Mouse (Mus musculus): Measurements from ENCODE around the gene Abt1. TPM values are rescaled to one million over a fixed set of nuclear protein-coding genes. Genes with fewer than 3 reads are reported as not detected.

Abt1 gene
- total RNA-seq, 2 experiments from 2014 or later, result 9.0 to 9.5 TPM

Other genes starting within 250 kb of the Abt1 start
- not detected for gene Vmn1r220, start 235.9 kb downstream of the Abt1 start, total RNA-seq (2021)
- gene Vmn1r221, start 209.7 kb downstream of the Abt1 start, total RNA-seq (2021), result not detected
- gene Vmn1r222, start 187.9 kb downstream of the Abt1 start, total RNA-seq (2021), result not detected
- not detected for gene Vmn1r223, start 176.7 kb downstream of the Abt1 start, total RNA-seq (2021)
- gene Zfp322a, start 54.7 kb downstream of the Abt1 start, total RNA-seq (2021), result 10 to 100 TPM; 29.5 to 31.7 TPM
- not detected for gene Btn1a1, start 42.0 kb upstream of the Abt1 start, total RNA-seq (2021)
- 1 to 10 TPM; 1.3 to 1.9 TPM for gene Btn2a2, start 65.0 kb upstream of the Abt1 start, total RNA-seq (2021)
- 100 to 1,000 TPM; 329 to 333 TPM for gene Hist1h4h, start 107.2 kb upstream of the Abt1 start, total RNA-seq (2021)
- 1 to 10 TPM; 1.5 to 3.4 TPM for gene Hist1h2af, start 110.0 kb upstream of the Abt1 start, total RNA-seq (2021)
- gene Hist1h3g, start 111.6 kb upstream of the Abt1 start, total RNA-seq (2021), result 1 to 10 TPM; 3.1 to 3.5 TPM
- under 1 TPM; 0.54 to 0.67 TPM for gene Hist1h2bh, start 119.5 kb upstream of the Abt1 start, total RNA-seq (2021)
- 10 to 100 TPM; 16.3 to 17.0 TPM for gene Hist1h3f, start 120.2 kb upstream of the Abt1 start, total RNA-seq (2021)
- gene Hist1h4f, start 127.8 kb upstream of the Abt1 start, total RNA-seq (2021), result 100 to 1,000 TPM; 168 to 177 TPM
- 1 to 10 TPM; 3.1 to 3.7 TPM for gene Hist1h1d, start 129.4 kb upstream of the Abt1 start, total RNA-seq (2021)
- 10 to 100 TPM; 47.4 to 48.5 TPM for gene Hist1h3e, start 138.5 kb upstream of the Abt1 start, total RNA-seq (2021)
- 1 to 10 TPM; 4.3 to 7.1 TPM for gene Hist1h2ae, start 147.4 kb upstream of the Abt1 start, total RNA-seq (2021)
- gene Hist1h2bg, start 147.5 kb upstream of the Abt1 start, total RNA-seq (2021), result 10 to 100 TPM; 61.6 to 70.8 TPM
- gene Hist1h2bf, start 150.3 kb upstream of the Abt1 start, total RNA-seq (2021), result 10 to 100 TPM; 14.7 to 26.1 TPM
- gene Hist1h2ad, start 150.5 kb upstream of the Abt1 start, total RNA-seq (2021), result 10 to 100 TPM in 1 of 2 experiments, 1 to 10 TPM in 1; 6.3 to 11.0 TPM
- 10 to 100 TPM in 1 of 2 experiments, 1 to 10 TPM in 1; 9.3 to 10.4 TPM for gene Hist1h3d, start 151.9 kb upstream of the Abt1 start, total RNA-seq (2021)
- gene Hist1h4d, start 157.7 kb upstream of the Abt1 start, total RNA-seq (2021), result 100 to 1,000 TPM; 166 to 191 TPM
- gene Hist1h2be, start 197.3 kb upstream of the Abt1 start, total RNA-seq (2021), result 1 to 10 TPM; 7.9 TPM
- gene Hist1h1e, start 198.7 kb upstream of the Abt1 start, total RNA-seq (2021), result 10 to 100 TPM; 49.2 to 54.0 TPM